Mouse (Mus musculus) right cerebral cortex, adult 18-20 months (tissue): ENCODE results near the gene G3bp2.
"Not testable (repeated sequence)": the region's sequence is repeated elsewhere in the genome, so short reads cannot be mapped to it uniquely, and the experiment has no call there.

Experiments used
- DNase-seq: peaks from one replicate; pipeline ENCODE4 v3.0.0; 2022; ENCODE audit warnings: mixed read lengths

Gene G3bp2

GRCm38 (mm10) chr5:92083417-92084038, at the start of gene G3bp2:
Gene G3bp2, minus strand, starts transcription at chr5:92083719.
- DNase-seq: peak; percentile 97

GRCm38 (mm10) chr5:92133006-92133405, 49.5 kb upstream of the G3bp2 start:
- not testable (repeated sequence) for DNase-seq

GRCm38 (mm10) chr5:92132127-92132526, 48.6 kb upstream of the G3bp2 start:
- no peak for DNase-seq

GRCm38 (mm10) chr5:92130040-92130682, 46.6 kb upstream of the G3bp2 start:
- DNase-seq: no peak

- no peak for DNase-seq
Measured at GRCm38 (mm10) chr5:92129321-92129768, 45.8 kb upstream of the G3bp2 start.

- no peak for DNase-seq
Measured at GRCm38 (mm10) chr5:92128570-92128969, 45.1 kb upstream of the G3bp2 start.

GRCm38 (mm10) chr5:92127751-92128150, 44.2 kb upstream of the G3bp2 start:
- DNase-seq: no peak

- DNase-seq: no peak
Measured at GRCm38 (mm10) chr5:92127141-92127625, 43.7 kb upstream of the G3bp2 start.

GRCm38 (mm10) chr5:92125446-92125845, 41.9 kb upstream of the G3bp2 start:
- no peak for DNase-seq

- DNase-seq: no peak
Measured at GRCm38 (mm10) chr5:92121636-92122035, 38.1 kb upstream of the G3bp2 start.

GRCm38 (mm10) chr5:92117823-92118403, 34.4 kb upstream of the G3bp2 start:
- peak; percentile 80 for DNase-seq

GRCm38 (mm10) chr5:92114939-92115338, 31.4 kb upstream of the G3bp2 start:
- DNase-seq: no peak

GRCm38 (mm10) chr5:92114223-92114622, 30.7 kb upstream of the G3bp2 start:
- no peak for DNase-seq

- DNase-seq: no peak
Measured at GRCm38 (mm10) chr5:92113484-92113883, 30.0 kb upstream of the G3bp2 start.

GRCm38 (mm10) chr5:92112585-92112984, 29.1 kb upstream of the G3bp2 start:
- DNase-seq: no peak

- DNase-seq: no peak
Measured at GRCm38 (mm10) chr5:92112175-92112574, 28.7 kb upstream of the G3bp2 start.

- DNase-seq: no peak
Measured at GRCm38 (mm10) chr5:92110818-92111355, 27.4 kb upstream of the G3bp2 start.

- DNase-seq: no peak
Measured at GRCm38 (mm10) chr5:92107282-92107681, 23.8 kb upstream of the G3bp2 start.

GRCm38 (mm10) chr5:92106327-92107125, 23.0 kb upstream of the G3bp2 start:
- DNase-seq: no peak

- DNase-seq: no peak
Measured at GRCm38 (mm10) chr5:92103816-92104415, 20.4 kb upstream of the G3bp2 start.

GRCm38 (mm10) chr5:92103062-92103461, 19.5 kb upstream of the G3bp2 start:
- DNase-seq: no peak

GRCm38 (mm10) chr5:92101601-92102000, 18.1 kb upstream of the G3bp2 start:
- no peak for DNase-seq
